ENCODE assay signal across 10 mouse cellular contexts in genomic region chr17:90452770-90453169, GRCm38 (mm10).
DNase-seq lines count a peak whose midpoint lies in the region; ATAC-seq lines count a peak whose summit lies in the region.
"Had no signal": no experiment of that assay in that cellular context is flagged by ENCODE, and none has a peak within 500 bp of the region (broad histone marks: within the 10 kb centered on the region; RNA-seq: fewer than 3 reads in every experiment).

No protein-coding gene starts in this region.

- no peak overlapping the region for H3K4me2 ChIP-seq in forebrain, embryonic 11.5 days (ENCODE audit: low read depth, low read length, severe bottlenecking)
- H3K4me2 ChIP-seq in forebrain, embryonic 12.5 days = peak overlapping the region; percentile 95

- H3K36me3 ChIP-seq in forebrain, embryonic 11.5 days (ENCODE audit: control insufficient read depth, insufficient read depth, low read length) = no peaks in the 10 kb centered on the region
- H3K36me3 ChIP-seq in forebrain, embryonic 10.5 days (replicated peaks) = no peaks in the 10 kb centered on the region
- no peaks in the 10 kb centered on the region for H3K36me3 ChIP-seq in forebrain, embryonic 12.5 days (replicated peaks)

- 0 out of 2 replicates have a peak, but pooled peaks have one; percentile 2 for ATAC-seq in forebrain, embryonic 11.5 days (replicated peaks; ENCODE audit: low FRiP score)
- ATAC-seq in forebrain, embryonic 12.5 days (ENCODE audit: low FRiP score) = no peak
- ATAC-seq: activated CD4-positive, CD25-positive, alpha-beta regulatory T cell, adult 4 months had no signal

- H3K27ac ChIP-seq in forebrain, embryonic 11.5 days (ENCODE audit: low read depth, low read length) = no peak overlapping the region
- no peak overlapping the region for H3K27ac ChIP-seq in forebrain, embryonic 10.5 days
- no peak overlapping the region for H3K27ac ChIP-seq in forebrain, embryonic 12.5 days

- no peaks in the 10 kb centered on the region for H3K9me3 ChIP-seq in forebrain, embryonic 11.5 days (ENCODE audit: control insufficient read depth, low read length)
- no peaks in the 10 kb centered on the region for H3K9me3 ChIP-seq in forebrain, embryonic 10.5 days
- H3K9me3 ChIP-seq in forebrain, embryonic 12.5 days = no peaks in the 10 kb centered on the region

- H3K27me3 ChIP-seq in forebrain, embryonic 11.5 days (ENCODE audit: control insufficient read depth, insufficient read depth, low read length) = peaks cover 13% of the 10 kb centered on the region; the same call in 1 of the 2 replicates
- peaks cover 56% of the 10 kb centered on the region for H3K27me3 ChIP-seq in forebrain, embryonic 10.5 days (ENCODE audit: poor library complexity, severe bottlenecking)
- H3K27me3 ChIP-seq in forebrain, embryonic 12.5 days = peaks cover 30% of the 10 kb centered on the region

- 63% methylated on average over 2 of the region's 2 CpGs for WGBS in forebrain, embryonic 11.5 days
- 58% methylated on average over 2 of the region's 2 CpGs for WGBS in forebrain, embryonic 10.5 days
- 72% methylated on average over 2 of the region's 2 CpGs for WGBS in forebrain, embryonic 12.5 days

- H3K4me1 ChIP-seq in forebrain, embryonic 11.5 days (replicated peaks; ENCODE audit: control insufficient read depth, insufficient read depth, low read length) = 0 out of 2 replicates have a peak, but pooled peaks cover 3% of the 10 kb centered on the region
- peaks cover 34% of the 10 kb centered on the region for H3K4me1 ChIP-seq in forebrain, embryonic 10.5 days
- H3K4me1 ChIP-seq in forebrain, embryonic 12.5 days = peaks cover 14% of the 10 kb centered on the region

- no peak overlapping the region for H3K9ac ChIP-seq in forebrain, embryonic 11.5 days (ENCODE audit: low read length)
- no peak overlapping the region for H3K9ac ChIP-seq in forebrain, embryonic 12.5 days

- intact Hi-C loops in left cerebral cortex, postnatal 14 days (cut with DNase I) = loop anchor here (5.0 to 10.0 kb wide), 2 partner anchors 130 to 368 kb away; no protein-coding TSS in a partner anchor
- intact Hi-C loops in gastrocnemius, postnatal 36 days (cut with DNase I) = no loop called here

- DNase-seq in forebrain, embryonic 11.5 days (ENCODE audit: low spot score) = peak; percentile 48
- no peak for DNase-seq in forebrain, embryonic 10.5 days (ENCODE audit: extremely low spot score, low spot score)
- DNase-seq in R1 (ENCODE audit: low read depth, low spot score) (peak; percentile 17), liver (no peak), adipocyte (ENCODE audit: low spot score) (no peak)
- peak; percentile 20 to 31 for DNase-seq in left cerebral cortex, postnatal 14 days (ENCODE audit: low spot score in 2 of 2)
- no peak for DNase-seq in gastrocnemius, postnatal 36 days
- DNase-seq: heart, postnatal 14 days had no signal

- H3K4me3 ChIP-seq in forebrain, embryonic 11.5 days (ENCODE audit: low read depth, low read length) = no peak overlapping the region
- no peak overlapping the region for H3K4me3 ChIP-seq in forebrain, embryonic 10.5 days
- H3K4me3 ChIP-seq in forebrain, embryonic 12.5 days (replicated peaks) = 0 out of 2 replicates have a peak overlapping the region, but pooled peaks have one; percentile 4

Comparison
In these comparisons a context has a peak if more than half of its experiments do, and no peak if none do; other contexts are left out.
1. DNase-seq: peak in forebrain, embryonic 11.5 days (single experiment), R1 (single experiment) and left cerebral cortex, postnatal 14 days (2 of 2); none in forebrain, embryonic 10.5 days (single experiment), gastrocnemius, postnatal 36 days (0 of 2), liver (single experiment) and adipocyte (single experiment).